Mouse (Mus musculus): Measurements from ENCODE around the gene Vpreb2. TPM values are rescaled to one million over a fixed set of nuclear protein-coding genes. Genes with fewer than 3 reads are reported as not detected.
"Not testable (repeated sequence)": the region's sequence is repeated elsewhere in the genome, so short reads cannot be mapped to it uniquely, and the experiment has no call there.

Gene Vpreb2
- polyA plus RNA-seq, 1 experiment from 2014 or later = 2.0 TPM

GRCm38 (mm10) chr16:17949421-17949877 is 30.8 kb upstream of the Vpreb2 start:
- no peaks in the 10 kb centered on the region for H3K9me3 ChIP-seq (replicated peaks)
- no peaks in the 10 kb centered on the region for H3K36me3 ChIP-seq (replicated peaks)
- 44% methylated on average over 2 of the region's 2 CpGs for WGBS (ENCODE audit: insufficient replicate concordance)
- H3K4me2 ChIP-seq = no peak overlapping the region
- H3K4me3 ChIP-seq (replicated peaks) = no peak overlapping the region
- H3K27ac ChIP-seq (replicated peaks) = no peak overlapping the region
- ATAC-seq (ENCODE audit: insufficient read depth) = no peak
- no peak overlapping the region for H3K9ac ChIP-seq
- H3K4me1 ChIP-seq (replicated peaks) = no peaks in the 10 kb centered on the region; the same call in 1 of the 2 replicates
- H3K27me3 ChIP-seq = no peaks in the 10 kb centered on the region

GRCm38 (mm10) chr16:17950068-17950467 is 30.2 kb upstream of the Vpreb2 start:
- Histone ChIP-seq H3K9me3 (replicated peaks) (no peaks in the 10 kb centered on the region), H3K4me3 (replicated peaks) (no peak overlapping the region), H3K9ac (no peak overlapping the region), H3K27me3 (no peaks in the 10 kb centered on the region), H3K36me3 (replicated peaks) (no peaks in the 10 kb centered on the region), H3K4me2 (no peak overlapping the region), H3K4me1 (replicated peaks) (no peaks in the 10 kb centered on the region; the same call in 1 of the 2 replicates), H3K27ac (replicated peaks) (no peak overlapping the region)
- 62% methylated on average over 4 of the region's 4 CpGs for WGBS (ENCODE audit: insufficient replicate concordance)
- ATAC-seq (ENCODE audit: insufficient read depth) = no peak

GRCm38 (mm10) chr16:17951618-17952017 is 28.6 kb upstream of the Vpreb2 start:
- WGBS (ENCODE audit: insufficient replicate concordance) = 46% methylated on average over 4 of the region's 4 CpGs

GRCm38 (mm10) chr16:17956052-17956638 is 24.1 kb upstream of the Vpreb2 start:
- ATAC-seq (ENCODE audit: insufficient read depth) = not testable (repeated sequence)
- WGBS (ENCODE audit: insufficient replicate concordance) = 89% methylated on average over 17 of the region's 17 CpGs

More at GRCm38 (mm10) chr16:17951618-17952017, 28.6 kb upstream of the Vpreb2 start:
- no peak overlapping the region for H3K9ac ChIP-seq
- H3K27ac ChIP-seq (replicated peaks) = no peak overlapping the region
- no peak overlapping the region for H3K4me3 ChIP-seq (replicated peaks)
- no peak overlapping the region for H3K4me2 ChIP-seq
- H3K9me3 ChIP-seq (replicated peaks) = no peaks in the 10 kb centered on the region
- H3K36me3 ChIP-seq (replicated peaks) = no peaks in the 10 kb centered on the region
- no peak for ATAC-seq (ENCODE audit: insufficient read depth)
- H3K4me1 ChIP-seq (replicated peaks) = no peaks in the 10 kb centered on the region; the same call in 1 of the 2 replicates
- H3K27me3 ChIP-seq = no peaks in the 10 kb centered on the region

GRCm38 (mm10) chr16:17962091-17962490 is 18.1 kb upstream of the Vpreb2 start:
- Histone ChIP-seq H3K9me3 (replicated peaks) (no peaks in the 10 kb centered on the region), H3K27me3 (peaks cover 7% of the 10 kb centered on the region; the same call in 1 of the 2 replicates), H3K27ac (replicated peaks) (no peak overlapping the region), H3K4me3 (replicated peaks) (no peak overlapping the region), H3K36me3 (replicated peaks) (no peaks in the 10 kb centered on the region), H3K9ac (no peak overlapping the region), H3K4me1 (replicated peaks) (no peaks in the 10 kb centered on the region), H3K4me2 (no peak overlapping the region)
- 74% methylated on average over 7 of the region's 7 CpGs for whole genome bisulfite sequencing (ENCODE audit: insufficient replicate concordance)
- no peak for ATAC-seq (ENCODE audit: insufficient read depth)

More at GRCm38 (mm10) chr16:17956052-17956638, 24.1 kb upstream of the Vpreb2 start:
- not testable (repeated sequence) for H3K27ac ChIP-seq (replicated peaks); H3K9ac ChIP-seq; H3K36me3 ChIP-seq (replicated peaks); H3K27me3 ChIP-seq; H3K9me3 ChIP-seq (replicated peaks); H3K4me3 ChIP-seq (replicated peaks); H3K4me1 ChIP-seq (replicated peaks); H3K4me2 ChIP-seq

- H3K4me2 ChIP-seq = no peak overlapping the region
- H3K9me3 ChIP-seq (replicated peaks) = no peaks in the 10 kb centered on the region
- ATAC-seq (ENCODE audit: insufficient read depth) = no peak
- H3K36me3 ChIP-seq (replicated peaks) = no peaks in the 10 kb centered on the region
- H3K9ac ChIP-seq = no peak overlapping the region
- no peak overlapping the region for H3K27ac ChIP-seq (replicated peaks)
- H3K27me3 ChIP-seq = no peaks in the 10 kb centered on the region
- no peak overlapping the region for H3K4me3 ChIP-seq (replicated peaks)
- no peaks in the 10 kb centered on the region for H3K4me1 ChIP-seq (replicated peaks)
- WGBS (ENCODE audit: insufficient replicate concordance) = 63% methylated on average over 5 of the region's 5 CpGs
Observed at GRCm38 (mm10) chr16:17971853-17972252, 8.4 kb upstream of the Vpreb2 start.

- not testable (repeated sequence) for H3K9me3 ChIP-seq (replicated peaks); H3K27ac ChIP-seq (replicated peaks); H3K36me3 ChIP-seq (replicated peaks); H3K9ac ChIP-seq; ATAC-seq (ENCODE audit: insufficient read depth); H3K27me3 ChIP-seq; H3K4me3 ChIP-seq (replicated peaks); H3K4me1 ChIP-seq (replicated peaks); H3K4me2 ChIP-seq
- 63% methylated on average over 7 of the region's 7 CpGs for WGBS (ENCODE audit: insufficient replicate concordance)
Observed at GRCm38 (mm10) chr16:17977840-17978239, 2.4 kb upstream of the Vpreb2 start.

GRCm38 (mm10) chr16:17983201-17983600 is 3.0 kb downstream of the Vpreb2 start:
- Histone ChIP-seq H3K4me2 (no peak overlapping the region), H3K27ac (replicated peaks) (no peak overlapping the region), H3K4me3 (replicated peaks) (no peak overlapping the region), H3K27me3 (0 out of 2 replicates have a peak, but pooled peaks cover 4% of the 10 kb centered on the region), H3K9me3 (replicated peaks) (no peaks in the 10 kb centered on the region), H3K36me3 (replicated peaks) (no peaks in the 10 kb centered on the region), H3K4me1 (replicated peaks) (peaks cover 7% of the 10 kb centered on the region; the same call in 1 of the 2 replicates), H3K9ac (no peak overlapping the region)
- 25% methylated on average over 2 of the region's 2 CpGs for WGBS (ENCODE audit: insufficient replicate concordance)
- no peak for ATAC-seq (ENCODE audit: insufficient read depth)

- Histone ChIP-seq H3K27me3 (0 out of 2 replicates have a peak, but pooled peaks cover under 1% of the 10 kb centered on the region), H3K9me3 (replicated peaks) (no peaks in the 10 kb centered on the region), H3K27ac (replicated peaks) (no peak overlapping the region), H3K4me3 (replicated peaks) (no peak overlapping the region), H3K4me2 (no peak overlapping the region), H3K4me1 (replicated peaks) (peaks cover 7% of the 10 kb centered on the region; the same call in 1 of the 2 replicates), H3K9ac (no peak overlapping the region), H3K36me3 (replicated peaks) (no peaks in the 10 kb centered on the region)
- WGBS (ENCODE audit: insufficient replicate concordance) = 43% methylated on average over 5 of the region's 5 CpGs
- ATAC-seq (ENCODE audit: insufficient read depth) = no peak
Observed at GRCm38 (mm10) chr16:17984231-17984630, 4.0 kb downstream of the Vpreb2 start.

GRCm38 (mm10) chr16:17985078-17985477 is 4.8 kb downstream of the Vpreb2 start:
- H3K4me3 ChIP-seq (replicated peaks) = no peak overlapping the region
- WGBS (ENCODE audit: insufficient replicate concordance) = 34% methylated on average over 5 of the region's 5 CpGs
- H3K9me3 ChIP-seq (replicated peaks) = no peaks in the 10 kb centered on the region

GRCm38 (mm10) chr16:17986456-17987132 is 6.4 kb downstream of the Vpreb2 start:
- no peak for ATAC-seq (ENCODE audit: insufficient read depth)
- 35% methylated on average over 10 of the region's 10 CpGs for WGBS (ENCODE audit: insufficient replicate concordance)
- H3K27ac ChIP-seq (replicated peaks) = no peak overlapping the region
- no peak overlapping the region for H3K9ac ChIP-seq
- no peaks in the 10 kb centered on the region for H3K9me3 ChIP-seq (replicated peaks)
- H3K4me1 ChIP-seq (replicated peaks) = peaks cover 7% of the 10 kb centered on the region; the same call in 1 of the 2 replicates
- H3K36me3 ChIP-seq (replicated peaks) = no peaks in the 10 kb centered on the region
- H3K27me3 ChIP-seq = no peaks in the 10 kb centered on the region
- no peak overlapping the region for H3K4me2 ChIP-seq
- no peak overlapping the region for H3K4me3 ChIP-seq (replicated peaks)

More at GRCm38 (mm10) chr16:17985078-17985477, 4.8 kb downstream of the Vpreb2 start:
- no peak for ATAC-seq (ENCODE audit: insufficient read depth)
- H3K9ac ChIP-seq = no peak overlapping the region
- no peaks in the 10 kb centered on the region for H3K36me3 ChIP-seq (replicated peaks)
- no peaks in the 10 kb centered on the region for H3K27me3 ChIP-seq
- peaks cover 7% of the 10 kb centered on the region; the same call in 1 of the 2 replicates for H3K4me1 ChIP-seq (replicated peaks)
- no peak overlapping the region for H3K4me2 ChIP-seq
- no peak overlapping the region for H3K27ac ChIP-seq (replicated peaks)

Measured in liver, embryonic 15.5 days (tissue).